Mouse (Mus musculus) T-helper 2 cell (primary cell): ENCODE data around the gene Kcne1.

Source experiments
- in situ Hi-C: fragments of 300-600 bp; cut with MboI, MseI; formaldehyde crosslinking; loops from one replicate; pipeline ENCODE4 v1.15.1; 2025; ENCODE audit warnings: high pct_unique_total_duplicates

The Kcne1 gene

GRCm38 (mm10) chr16:92359229-92359628 is at the start of gene Kcne1:
Kcne1 (minus strand) TSS chr16:92359468.
- in situ Hi-C loops, result no loop called here

- in situ Hi-C loops, result no loop called here
Observed at GRCm38 (mm10) chr16:92407883-92408282, 48.6 kb upstream of the Kcne1 start.

- in situ Hi-C loops, result no loop called here
Observed at GRCm38 (mm10) chr16:92404141-92404540, 44.9 kb upstream of the Kcne1 start.

- in situ Hi-C loops, result no loop called here
Observed at GRCm38 (mm10) chr16:92403069-92403468, 43.8 kb upstream of the Kcne1 start.

- in situ Hi-C loops, result no loop called here
Observed at GRCm38 (mm10) chr16:92402216-92402615, 42.9 kb upstream of the Kcne1 start.

GRCm38 (mm10) chr16:92401206-92401605 is 41.9 kb upstream of the Kcne1 start:
- in situ Hi-C loops, result no loop called here

GRCm38 (mm10) chr16:92399490-92400458 is 40.5 kb upstream of the Kcne1 start:
- in situ Hi-C loops, result loop anchor here (5.0 kb wide), 1 partner anchor 43 kb away; no protein-coding TSS in a partner anchor

- in situ Hi-C loops, result loop anchor here (5.0 kb wide), 1 partner anchor 44 kb away; no protein-coding TSS in a partner anchor
Observed at GRCm38 (mm10) chr16:92398574-92399118, 39.4 kb upstream of the Kcne1 start.

- in situ Hi-C loops, result loop anchor here (5.0 kb wide), 1 partner anchor 44 kb away; no protein-coding TSS in a partner anchor
Observed at GRCm38 (mm10) chr16:92397745-92398573, 38.7 kb upstream of the Kcne1 start.

- in situ Hi-C loops, result no loop called here
Observed at GRCm38 (mm10) chr16:92393732-92394131, 34.5 kb upstream of the Kcne1 start.

- in situ Hi-C loops, result no loop called here
Observed at GRCm38 (mm10) chr16:92387692-92388091, 28.4 kb upstream of the Kcne1 start.

GRCm38 (mm10) chr16:92385062-92385461 is 25.8 kb upstream of the Kcne1 start:
- in situ Hi-C loops, result no loop called here

- in situ Hi-C loops, result no loop called here
Observed at GRCm38 (mm10) chr16:92383412-92383811, 24.1 kb upstream of the Kcne1 start.

GRCm38 (mm10) chr16:92382508-92382907 is 23.2 kb upstream of the Kcne1 start:
- in situ Hi-C loops, result no loop called here

GRCm38 (mm10) chr16:92381092-92381491 is 21.8 kb upstream of the Kcne1 start:
- in situ Hi-C loops, result no loop called here

- in situ Hi-C loops, result no loop called here
Observed at GRCm38 (mm10) chr16:92376976-92377375, 17.7 kb upstream of the Kcne1 start.

GRCm38 (mm10) chr16:92371623-92372022 is 12.4 kb upstream of the Kcne1 start:
- in situ Hi-C loops, result no loop called here

- in situ Hi-C loops, result no loop called here
Observed at GRCm38 (mm10) chr16:92369260-92369659, 10.0 kb upstream of the Kcne1 start.

GRCm38 (mm10) chr16:92365477-92365876 is 6.2 kb upstream of the Kcne1 start:
- in situ Hi-C loops, result no loop called here

- in situ Hi-C loops, result no loop called here
Observed at GRCm38 (mm10) chr16:92360711-92361110, 1.4 kb upstream of the Kcne1 start.

- in situ Hi-C loops, result no loop called here
Observed at GRCm38 (mm10) chr16:92358734-92359133, 534 bp downstream of the Kcne1 start.

- in situ Hi-C loops, result no loop called here
Observed at GRCm38 (mm10) chr16:92357566-92357965, 1.7 kb downstream of the Kcne1 start.
